Mouse (Mus musculus): ENCODE data around the gene Lrrc28.

DNA sequence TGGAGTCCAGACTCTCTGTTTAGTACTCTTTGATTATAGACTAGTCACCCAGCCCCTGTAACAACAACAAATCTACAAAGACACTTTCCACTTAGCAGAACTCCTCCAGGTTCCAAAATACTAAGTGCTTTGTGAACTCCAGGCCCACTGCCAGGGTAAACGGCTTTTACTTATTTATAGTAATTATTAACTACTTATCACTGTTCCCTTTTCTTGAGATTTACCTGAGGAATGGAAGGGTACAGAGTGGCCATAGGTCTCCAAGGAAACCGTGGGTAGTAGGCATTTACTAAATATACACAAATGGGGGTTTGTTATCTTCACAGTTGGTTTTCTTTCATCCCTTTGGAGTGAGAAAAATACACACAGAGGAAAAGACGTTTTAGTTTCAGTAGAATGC is 43.2 kb upstream of the Lrrc28 start:
- no peak for TF ChIP-seq CTCF (IDR thresholded peaks at IDR 0.05; ENCODE audit: borderline replicate concordance, extremely low read depth, insufficient read depth, insufficient read length)
- TF ChIP-seq POLR2A (IDR thresholded peaks at IDR 0.05; ENCODE audit: borderline replicate concordance, extremely low read depth, insufficient read depth, insufficient read length, poor library complexity, severe bottlenecking): no peak
